Mouse (Mus musculus) brain, adult 2 months (tissue): ENCODE data around the gene Dis3l.
"Not testable (repeated sequence)": the region's sequence is repeated elsewhere in the genome, so short reads cannot be mapped to it uniquely, and the experiment has no call there.

Experiments
- DNase-seq: peaks from one replicate; pipeline ENCODE4 v3.0.0; 2011; ENCODE audit warnings: low read depth, low spot score

Gene Dis3l

DNA sequence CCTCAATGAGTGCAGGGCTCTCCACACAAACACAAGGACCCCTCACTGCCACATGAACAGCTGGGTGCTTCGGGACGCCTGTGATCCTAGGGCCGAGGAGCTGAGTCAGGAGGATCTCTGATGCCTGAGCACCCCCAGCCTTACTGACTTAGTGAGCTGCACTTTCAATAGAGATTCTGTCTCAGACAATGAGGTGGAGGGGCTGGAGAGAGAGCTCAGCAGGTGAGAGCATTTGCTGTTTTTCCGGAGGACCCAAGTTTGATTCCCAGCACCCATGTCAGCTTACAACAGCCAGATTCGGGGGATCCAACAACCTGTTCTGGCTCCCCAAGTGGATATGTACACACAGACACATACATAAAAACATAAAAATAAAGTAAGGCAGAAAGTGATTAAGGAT, 24.1 kb downstream of the Dis3l start:
- DNase-seq = no peak

DNA sequence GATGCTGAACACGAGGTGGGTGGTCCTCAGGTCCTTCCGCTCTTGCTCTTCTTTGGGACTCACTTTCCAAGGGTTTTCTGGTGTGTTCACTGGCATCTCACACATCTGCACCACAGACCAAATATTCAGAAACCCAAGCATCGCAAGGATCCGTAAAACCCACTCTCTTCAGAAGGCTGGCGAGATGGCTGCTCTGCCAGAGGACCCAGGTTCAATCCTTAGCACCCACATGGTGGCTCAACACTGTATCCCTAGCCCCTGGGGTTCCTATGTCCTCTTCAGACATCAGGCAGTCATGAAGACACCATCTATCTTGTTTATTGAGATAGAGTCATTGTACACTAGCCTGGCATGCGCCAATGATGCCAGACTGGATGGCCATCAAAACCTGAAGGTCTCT, 26.4 kb downstream of the Dis3l start:
- DNase-seq = no peak

DNA sequence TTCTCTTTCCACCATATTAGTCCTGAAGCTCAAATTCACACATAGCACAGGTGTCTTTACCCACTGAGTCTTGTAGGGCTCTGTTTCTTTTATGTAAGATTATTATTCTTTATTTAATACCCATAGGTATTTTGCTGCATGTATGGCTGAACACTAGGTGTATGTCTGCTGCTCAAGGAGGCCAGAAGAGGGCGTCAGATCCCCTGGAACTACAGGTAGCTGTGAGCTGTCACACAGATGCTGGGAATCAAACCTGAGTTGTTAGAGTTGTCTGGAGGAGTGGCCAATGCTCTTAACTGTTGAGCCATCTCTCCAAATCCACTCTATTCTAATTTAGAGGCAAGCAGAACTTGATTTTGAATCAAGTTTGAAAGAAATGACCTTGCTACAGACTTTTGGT, 29.0 kb downstream of the Dis3l start:
- peak; percentile 19 for DNase-seq

DNA sequence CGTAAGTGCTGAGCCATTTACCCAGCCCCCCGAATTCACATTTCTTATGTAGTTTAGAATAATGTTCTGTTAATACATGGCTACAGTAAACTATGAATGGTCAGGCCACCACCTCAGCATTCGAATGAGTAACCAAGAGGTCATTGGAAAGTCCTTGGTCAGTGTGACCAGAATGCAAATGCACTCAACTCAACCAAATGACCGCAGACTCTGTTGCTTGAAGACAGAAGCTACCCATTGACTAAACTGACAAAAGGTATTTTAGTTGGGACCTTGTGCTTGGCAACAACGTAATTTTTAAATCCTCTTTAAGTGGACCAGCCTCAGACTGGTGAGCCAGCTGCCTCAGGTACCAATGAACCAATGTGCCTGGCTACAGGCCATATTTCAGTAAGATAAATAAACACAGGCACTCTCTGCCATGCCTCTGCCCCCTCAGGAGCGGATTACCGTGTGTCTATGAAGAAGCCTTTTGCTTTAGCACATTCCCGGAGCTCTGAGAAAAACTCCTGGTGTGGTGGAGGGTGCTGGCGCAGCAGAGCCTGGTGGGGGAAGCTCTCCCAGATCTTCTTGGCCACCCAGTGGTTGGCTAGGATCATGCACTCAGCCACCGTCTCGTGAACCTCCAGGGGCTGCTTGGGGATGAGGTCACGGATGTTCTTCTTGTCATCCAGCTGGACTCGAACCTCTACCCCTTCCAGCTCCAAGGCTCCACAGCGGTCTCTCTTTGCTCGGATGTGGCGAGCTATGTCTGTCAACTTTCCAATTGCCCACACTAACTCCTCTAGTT, 29.9 kb downstream of the Dis3l start:
- DNase-seq = peak; percentile 8

- DNase-seq = peak; percentile 10
Measured at GRCm38 (mm10) chr9:64306476-64307312, 34.4 kb downstream of the Dis3l start.

DNA sequence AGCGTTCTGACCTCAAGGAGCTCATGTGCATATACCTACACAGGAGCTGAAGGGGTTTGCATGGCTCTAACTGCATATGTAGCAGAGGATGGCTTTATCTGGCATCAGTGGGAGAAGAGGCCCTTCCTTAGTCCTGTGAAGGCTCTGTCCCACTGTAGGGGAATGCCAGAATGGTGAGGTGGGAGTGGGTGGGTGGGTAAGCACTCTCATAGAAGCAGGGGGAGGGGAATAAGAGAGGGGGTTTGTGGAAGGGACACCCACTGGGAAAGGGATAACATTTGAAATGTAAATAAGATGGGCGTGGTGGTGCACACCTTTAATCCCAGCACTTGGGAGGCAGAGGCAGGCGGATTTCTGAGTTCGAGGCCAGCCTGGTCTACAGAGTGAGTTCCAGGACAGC, 38.0 kb downstream of the Dis3l start:
- DNase-seq = not testable (repeated sequence)

GRCm38 (mm10) chr9:64282404-64282987, 58.6 kb downstream of the Dis3l start:
- DNase-seq = no peak

- no peak for DNase-seq
Measured at GRCm38 (mm10) chr9:64281781-64282178, 59.3 kb downstream of the Dis3l start.

- DNase-seq = peak; percentile 97
Measured at GRCm38 (mm10) chr9:64281105-64281780, 59.8 kb downstream of the Dis3l start, which contains the start of gene Tipin. Gene Tipin (plus strand): TSS chr9:64281581.

GRCm38 (mm10) chr9:64278665-64279310, 62.3 kb downstream of the Dis3l start:
- DNase-seq = no peak

GRCm38 (mm10) chr9:64277706-64278105, 63.4 kb downstream of the Dis3l start:
- DNase-seq = peak; percentile 72

- DNase-seq = no peak
Measured at GRCm38 (mm10) chr9:64274919-64275318, 66.2 kb downstream of the Dis3l start.

GRCm38 (mm10) chr9:64274291-64274690, 66.8 kb downstream of the Dis3l start:
- no peak for DNase-seq

DNA sequence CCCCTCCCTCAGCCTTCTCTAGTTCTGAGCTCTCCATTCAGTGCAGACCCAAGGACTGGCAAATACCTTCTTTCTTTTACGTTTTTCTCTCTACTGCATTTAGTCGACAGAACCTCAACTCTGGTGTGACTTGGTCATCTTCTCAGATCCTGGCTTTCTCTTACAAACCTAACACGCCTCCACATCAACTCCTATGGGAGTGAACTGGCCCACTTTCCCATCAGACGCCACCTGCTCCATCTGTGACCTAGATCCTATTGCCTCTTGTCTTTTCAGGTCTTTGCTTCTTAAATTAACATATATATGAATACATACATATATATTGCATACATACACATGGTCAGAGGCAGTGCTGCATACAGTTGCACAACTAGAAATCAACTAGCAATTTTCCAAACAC, 67.3 kb downstream of the Dis3l start:
- peak; percentile 74 for DNase-seq

DNA sequence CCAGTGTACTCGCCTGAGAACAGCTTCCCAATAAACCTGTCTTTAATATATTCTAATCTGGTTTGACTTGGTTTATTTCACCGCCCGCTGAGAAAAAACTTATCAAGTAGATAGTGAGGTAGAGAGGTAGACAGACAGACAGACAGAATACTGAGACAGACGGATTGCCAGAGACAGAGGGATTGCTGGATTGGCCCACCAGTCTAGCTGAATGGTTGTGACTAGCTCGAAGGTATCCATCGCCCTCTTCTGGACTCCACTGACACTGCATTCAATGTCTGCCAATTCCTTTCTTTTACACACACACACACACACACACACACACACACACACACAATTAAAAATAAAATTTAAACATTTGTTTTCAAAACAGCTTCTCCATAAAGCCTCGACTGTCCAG, 68.5 kb downstream of the Dis3l start:
- peak; percentile 82 for DNase-seq

GRCm38 (mm10) chr9:64271249-64271648, 69.8 kb downstream of the Dis3l start:
- DNase-seq = no peak

DNA sequence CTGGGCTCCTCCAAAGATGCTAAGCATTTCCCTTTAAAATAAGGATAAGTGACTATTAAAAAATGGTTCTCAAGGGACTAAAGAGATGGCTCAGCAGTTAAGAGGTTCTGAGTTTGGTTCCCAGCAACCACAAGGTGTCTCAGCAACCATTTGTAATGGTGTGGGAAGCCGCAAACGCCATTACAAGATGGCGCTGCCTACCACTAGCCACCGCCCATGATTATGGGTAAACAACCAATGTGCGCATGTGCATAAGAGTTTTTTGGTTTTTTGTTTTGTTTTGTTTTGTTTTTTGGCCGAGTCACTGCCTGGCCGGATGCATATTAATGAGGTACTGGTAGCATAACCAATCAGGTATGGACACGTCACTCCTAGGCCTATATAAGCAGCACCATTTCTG, 72.3 kb downstream of the Dis3l start:
- not testable (repeated sequence) for DNase-seq

- DNase-seq = no peak
Measured at GRCm38 (mm10) chr9:64268196-64268595, 72.9 kb downstream of the Dis3l start.

DNA sequence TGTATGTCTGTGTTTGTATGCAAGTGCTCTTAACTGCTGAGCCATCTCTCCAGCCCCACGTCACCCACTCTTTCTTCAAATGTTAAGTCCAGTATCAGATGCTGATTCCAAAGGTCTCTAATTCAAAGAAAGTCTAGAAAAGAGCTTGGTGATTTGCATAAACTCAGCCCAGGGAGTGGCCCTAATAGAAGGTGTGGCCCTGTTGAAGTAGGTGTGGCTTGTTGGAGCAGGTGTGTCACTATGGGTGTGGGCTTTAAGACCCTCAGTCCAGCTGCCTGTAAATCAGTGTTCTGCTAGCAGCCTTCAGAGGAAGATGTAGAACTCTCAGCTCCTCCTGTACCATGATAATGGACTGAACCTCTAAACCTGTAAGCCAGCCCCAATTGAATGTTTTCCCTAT, 73.9 kb downstream of the Dis3l start:
- no peak for DNase-seq

DNA sequence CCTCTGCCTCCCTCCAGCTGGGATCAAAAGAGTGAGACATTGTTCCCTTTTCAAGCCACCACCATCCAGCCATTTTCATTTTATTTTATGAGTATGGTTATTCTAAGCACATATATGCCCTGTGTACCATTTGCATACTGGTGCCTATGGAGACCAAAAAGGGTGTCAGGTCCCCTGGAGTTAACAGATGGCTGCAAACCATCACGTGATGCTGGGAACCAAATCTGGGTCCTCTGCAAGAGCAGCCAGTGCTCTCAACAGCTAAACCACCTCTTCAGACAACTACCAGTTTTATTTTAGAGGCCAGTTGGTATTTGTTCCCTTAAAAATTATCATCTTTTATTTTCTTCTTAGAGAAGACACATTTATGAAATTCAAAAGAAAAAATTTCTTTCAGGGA, 76.3 kb downstream of the Dis3l start:
- DNase-seq = peak; percentile 43

- peak; percentile 42 for DNase-seq
Measured at GRCm38 (mm10) chr9:64261023-64261422, 80.1 kb downstream of the Dis3l start.
